Mouse (Mus musculus) cerebellum, adult 2 months (tissue): ENCODE data around the gene Zbtb7b.

Experiments used
- CTCF ChIP-seq: fragments of 200-500 bp; IDR thresholded peaks from 2 replicates; pipeline ENCODE4 v1.5.1; 2011; ENCODE audit warnings: low read depth, mild to moderate bottlenecking, control low read depth, low read length, moderate library complexity, borderline replicate concordance; ENCODE audit not compliant: insufficient read depth
- POLR2A ChIP-seq: fragments of 200-500 bp; IDR thresholded peaks from 2 replicates; pipeline ENCODE4 v1.6.1; 2011; ENCODE audit warnings: low read length, control low read depth, borderline replicate concordance; ENCODE audit not compliant: insufficient read depth

GRCm38 (mm10) chr3:89422556-89423205 lies 28.1 kb upstream of the Zbtb7b start:
- no peak for TF ChIP-seq CTCF
- no peak for TF ChIP-seq POLR2A
